Mouse (Mus musculus) right cerebral cortex, adult 2 months (tissue): ENCODE measurements around the gene Lyl1.
"Not testable (repeated sequence)": the region's sequence is repeated elsewhere in the genome, so short reads cannot be mapped to it uniquely, and the experiment has no call there.

Experiments
- DNase-seq, 2 experiments: peaks; one replicate each; pipeline ENCODE4 v3.0.0; 2021 to 2022; ENCODE audit warnings: low spot score in 2 of 2

The Lyl1 gene

GRCm38 (mm10) chr8:84668731-84669485, 32.3 kb upstream of the Lyl1 start:
- DNase-seq: no peak

GRCm38 (mm10) chr8:84670295-84671006, 30.8 kb upstream of the Lyl1 start:
- not testable (repeated sequence) for DNase-seq

- DNase-seq: no peak
Observed at GRCm38 (mm10) chr8:84677305-84677704, 24.0 kb upstream of the Lyl1 start.

- DNase-seq: no peak
Observed at GRCm38 (mm10) chr8:84681476-84681875, 19.8 kb upstream of the Lyl1 start.

- no peak for DNase-seq
Observed at GRCm38 (mm10) chr8:84682257-84682656, 19.0 kb upstream of the Lyl1 start.

DNA sequence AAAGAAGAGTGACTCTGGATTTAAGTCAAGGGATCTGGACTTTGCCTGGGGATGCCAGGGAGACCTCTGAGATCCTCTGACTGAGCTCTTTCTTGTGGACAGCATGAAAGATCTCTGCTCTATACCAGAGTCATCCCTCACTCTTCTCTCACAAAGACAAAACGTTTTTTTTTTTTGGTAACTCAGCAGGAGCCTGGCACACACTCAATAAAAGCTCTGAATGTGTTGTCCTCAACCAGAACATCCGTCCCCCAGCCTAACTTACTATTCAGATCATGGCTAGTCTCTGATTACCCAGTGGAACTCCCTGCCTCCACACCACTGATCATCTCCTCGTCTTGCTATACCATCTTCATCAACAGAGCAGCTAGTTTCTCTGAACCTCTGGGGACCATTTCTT, 16.7 kb upstream of the Lyl1 start:
- DNase-seq: no peak

DNA sequence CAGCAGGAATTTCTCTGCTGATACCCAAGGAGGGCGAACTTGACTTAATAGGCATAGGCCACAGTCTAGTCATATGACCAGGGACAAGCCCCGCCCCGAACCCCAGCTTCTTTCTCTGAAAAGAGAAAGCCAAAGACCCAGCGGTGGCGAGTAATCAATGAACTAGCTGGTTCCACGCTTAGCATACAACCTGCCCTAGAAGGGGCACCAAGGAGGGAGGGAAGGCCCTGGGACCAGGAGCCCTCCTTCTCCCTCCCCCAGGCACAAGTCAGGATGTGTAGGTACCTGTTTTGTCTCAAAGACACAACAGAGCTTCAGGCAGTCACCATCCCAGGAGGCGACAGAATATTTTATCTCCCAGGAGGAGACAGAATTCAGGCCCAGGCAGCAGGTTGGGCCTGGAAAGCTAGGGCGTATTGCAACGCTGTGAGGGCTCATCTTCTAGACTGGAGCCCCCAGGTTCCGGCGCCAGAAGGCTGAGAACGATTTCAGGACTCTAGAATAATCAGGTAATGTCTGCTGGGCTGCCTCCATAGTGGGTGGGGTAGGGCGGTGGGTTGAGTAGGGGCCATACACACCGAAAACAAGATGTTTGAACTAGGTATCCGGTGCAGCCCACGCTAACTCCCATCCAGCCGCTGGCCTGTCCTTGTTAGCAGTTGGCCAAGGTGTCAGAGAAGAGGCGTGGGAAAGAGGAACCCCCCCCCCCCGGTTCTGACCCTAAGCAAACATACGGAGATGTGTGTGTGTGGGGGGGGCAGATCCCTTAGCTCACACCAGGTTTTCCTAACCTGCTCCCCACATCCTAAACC, 14.9 kb upstream of the Lyl1 start, which contains the start of gene Trmt1:
Gene Trmt1, plus strand, starts transcription at position 117 of the 812 bp plus-strand sequence.
- no peak for DNase-seq

- DNase-seq: no peak
Observed at GRCm38 (mm10) chr8:84687003-84687704, 14.1 kb upstream of the Lyl1 start.

DNA sequence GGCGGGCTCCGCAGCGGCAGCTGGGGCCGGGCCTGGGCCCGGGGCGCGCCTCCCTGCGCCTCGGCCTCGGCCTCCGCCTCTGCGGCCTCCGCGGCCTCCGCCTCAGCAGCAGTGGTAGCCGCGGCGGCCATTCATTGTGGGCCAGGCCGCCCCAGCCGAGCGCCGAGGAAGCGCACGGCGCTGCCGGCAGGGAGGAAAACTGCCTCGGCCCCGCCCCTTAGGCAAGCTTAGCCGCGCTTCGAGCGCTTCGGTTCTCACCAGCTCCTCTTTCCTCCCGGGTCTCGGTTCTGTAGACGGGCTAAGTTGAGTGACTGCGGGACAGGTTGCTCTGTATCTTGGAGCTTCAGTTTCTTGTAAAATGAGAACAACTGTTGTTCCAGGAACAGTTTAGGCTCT, 13.6 kb upstream of the Lyl1 start, which contains the start of gene Nacc1:
Gene Nacc1, minus strand, starts transcription at position 158 of the 396 bp plus-strand sequence.
- DNase-seq: peak; percentile 80 to 87

DNA sequence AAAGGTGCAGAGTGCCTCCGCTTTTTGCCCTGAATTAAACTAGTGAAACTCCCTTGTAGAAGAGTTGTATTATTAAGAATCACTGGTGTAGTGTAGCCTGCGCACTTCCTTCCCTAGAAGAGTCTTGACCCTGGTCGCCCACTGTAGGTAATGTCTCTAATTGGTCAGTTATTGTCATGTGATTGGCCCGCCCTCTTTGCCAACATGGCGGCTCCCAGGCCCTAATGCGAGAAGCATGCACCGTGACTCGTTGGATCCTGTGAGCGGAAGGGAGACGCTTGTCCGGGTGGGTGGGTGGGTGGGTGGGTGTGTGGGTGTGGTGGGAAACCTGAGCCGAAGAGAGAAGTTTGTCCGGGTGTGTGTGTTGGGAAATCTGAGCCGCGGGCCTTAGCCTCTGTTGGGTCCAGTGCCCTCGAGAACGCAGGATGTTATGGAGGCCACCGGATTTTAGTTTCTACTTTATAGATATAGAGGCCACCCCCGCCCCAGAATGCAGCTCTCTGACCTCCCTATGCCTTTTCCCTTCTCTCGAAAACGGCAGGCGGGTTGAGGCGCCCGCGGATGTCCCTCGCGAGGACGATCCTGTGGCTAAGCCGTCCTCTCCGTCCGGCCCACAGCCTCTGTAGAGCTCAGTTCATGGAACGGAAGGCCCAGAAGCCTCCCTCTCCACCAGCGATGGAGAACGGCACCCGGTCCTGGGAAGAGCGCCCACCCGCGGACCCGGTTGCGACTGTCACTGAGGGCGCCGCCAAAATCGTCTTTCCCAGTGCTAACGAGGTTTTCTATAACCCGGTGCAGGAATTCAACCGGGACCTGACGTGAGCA, 12.0 kb upstream of the Lyl1 start:
- DNase-seq: peak; percentile 97

DNA sequence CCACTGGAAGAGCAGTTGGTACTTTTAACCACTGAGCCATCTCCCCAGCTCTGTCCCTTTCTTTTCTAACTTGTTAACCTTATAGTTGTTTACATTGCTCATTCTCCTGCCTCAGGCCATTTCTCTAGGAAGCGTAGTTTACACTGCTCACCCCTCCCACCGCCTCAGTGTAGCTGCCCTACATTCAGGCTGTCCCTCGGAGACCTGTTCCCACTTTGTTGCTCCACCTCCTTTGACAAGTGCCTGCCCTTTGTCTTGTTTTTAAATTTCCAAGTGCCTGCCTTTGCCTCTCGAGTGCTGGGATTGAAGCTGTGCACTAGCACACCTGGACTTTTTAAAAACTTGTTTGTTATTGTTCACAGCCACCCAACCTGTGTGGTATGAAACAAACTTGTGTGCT, 7.9 kb upstream of the Lyl1 start:
- no peak for DNase-seq

DNA sequence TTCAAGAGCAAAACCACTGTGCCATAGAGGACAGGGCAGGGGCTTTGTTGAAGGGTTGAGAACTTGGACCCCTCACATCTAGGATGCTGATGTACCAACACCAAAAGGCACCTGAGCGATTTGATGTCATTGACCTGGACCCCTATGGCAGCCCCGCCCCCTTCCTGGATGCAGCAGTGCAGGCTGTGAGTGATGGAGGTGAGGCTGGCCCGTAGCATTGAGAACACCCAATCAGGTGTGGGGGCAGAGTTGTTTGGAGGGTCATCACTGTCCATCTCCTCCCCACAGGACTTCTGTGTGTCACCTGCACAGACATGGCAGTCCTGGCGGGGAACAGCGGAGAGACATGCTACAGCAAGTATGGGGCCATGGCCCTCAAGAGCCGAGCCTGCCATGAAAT, 6.1 kb upstream of the Lyl1 start:
- no peak for DNase-seq

- no peak for DNase-seq
Observed at GRCm38 (mm10) chr8:84697166-84698130, 3.8 kb upstream of the Lyl1 start.

- no peak for DNase-seq
Observed at GRCm38 (mm10) chr8:84698288-84698687, 3.0 kb upstream of the Lyl1 start.

DNA sequence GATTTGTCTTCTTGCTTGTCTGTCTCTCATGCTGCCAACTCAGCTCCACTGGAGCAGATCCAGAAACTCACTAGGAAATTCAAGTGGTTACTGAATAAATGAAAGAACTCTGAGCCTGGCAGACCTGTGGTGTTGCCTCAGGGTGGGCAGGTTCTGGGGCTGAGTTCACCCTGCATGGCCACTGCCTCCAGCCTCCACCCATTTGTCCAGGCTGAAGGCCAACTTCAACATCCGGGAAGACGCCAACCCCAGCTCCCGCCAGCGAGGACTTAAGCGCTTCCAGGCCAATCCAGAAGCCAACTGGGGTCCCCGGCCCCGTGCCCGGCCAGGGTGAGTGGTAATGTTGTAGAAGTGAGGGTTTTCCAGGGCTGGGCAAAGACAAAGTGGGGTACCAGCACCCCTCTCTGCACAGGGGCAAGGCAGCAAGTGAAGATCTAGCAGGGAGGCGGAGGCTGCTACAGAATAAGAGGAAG, 2.3 kb upstream of the Lyl1 start:
- no peak for DNase-seq

DNA sequence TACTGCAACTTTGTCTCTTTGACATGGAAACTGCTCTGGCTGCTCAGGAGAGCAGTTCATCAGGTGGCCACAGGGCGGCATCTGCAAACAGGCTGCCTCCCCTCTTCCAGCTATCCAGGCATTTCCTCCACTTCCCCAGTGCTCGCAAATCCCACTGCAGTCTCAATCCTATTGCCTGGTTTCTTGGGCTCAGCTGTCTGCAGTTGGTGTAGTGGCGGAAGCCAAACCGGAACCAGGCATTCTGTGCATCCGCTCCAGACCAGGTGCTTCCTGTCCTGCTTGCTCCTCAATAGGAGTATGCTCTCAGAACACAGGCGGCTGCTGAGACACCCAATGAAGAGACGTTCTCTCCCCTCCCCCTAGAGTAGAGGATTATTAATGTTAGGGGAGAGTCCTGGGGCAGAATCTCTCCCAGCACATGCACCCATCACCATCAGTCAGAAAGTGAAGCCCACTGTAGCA, 1.4 kb upstream of the Lyl1 start:
- DNase-seq: peak in 1 of 2 experiments; percentile 64

DNA sequence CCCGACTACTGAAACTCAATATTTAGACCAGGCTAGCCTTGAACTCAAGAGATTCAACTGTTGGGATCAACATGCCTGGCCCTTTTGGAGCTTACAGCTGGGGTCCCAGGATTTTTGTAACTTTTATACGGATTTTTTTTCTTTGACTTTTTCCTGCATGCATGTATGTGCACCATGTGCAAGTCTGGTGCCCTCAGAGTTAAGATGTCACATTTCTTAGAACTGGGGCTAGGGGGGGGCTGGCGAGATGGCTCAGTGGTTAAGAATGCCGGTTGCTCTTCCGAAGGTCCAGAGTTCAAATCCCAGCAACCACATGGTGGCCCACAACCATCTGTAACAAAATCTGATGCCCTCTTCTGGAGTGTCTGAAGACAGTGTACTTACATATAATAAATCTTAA, 731 bp upstream of the Lyl1 start:
- no peak for DNase-seq

DNA sequence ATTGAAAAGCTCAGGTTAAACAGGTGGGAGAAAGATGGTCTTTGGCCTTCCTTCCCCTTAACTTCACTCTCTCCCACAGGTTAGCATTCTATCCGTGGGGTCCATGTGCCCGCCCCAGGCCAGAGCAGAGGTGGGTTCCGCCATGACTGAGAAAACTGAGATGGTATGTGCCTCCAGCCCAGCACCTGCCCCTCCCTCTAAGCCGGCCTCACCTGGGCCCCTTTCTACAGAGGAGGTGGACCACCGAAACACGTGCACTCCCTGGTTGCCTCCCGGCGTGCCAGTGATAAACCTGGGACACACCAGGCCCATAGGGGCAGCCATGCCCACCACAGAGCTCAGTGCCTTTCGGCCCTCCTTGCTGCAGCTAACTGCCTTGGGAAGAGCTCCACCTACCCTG, 1.3 kb downstream of the Lyl1 start:
- no peak for DNase-seq

DNA sequence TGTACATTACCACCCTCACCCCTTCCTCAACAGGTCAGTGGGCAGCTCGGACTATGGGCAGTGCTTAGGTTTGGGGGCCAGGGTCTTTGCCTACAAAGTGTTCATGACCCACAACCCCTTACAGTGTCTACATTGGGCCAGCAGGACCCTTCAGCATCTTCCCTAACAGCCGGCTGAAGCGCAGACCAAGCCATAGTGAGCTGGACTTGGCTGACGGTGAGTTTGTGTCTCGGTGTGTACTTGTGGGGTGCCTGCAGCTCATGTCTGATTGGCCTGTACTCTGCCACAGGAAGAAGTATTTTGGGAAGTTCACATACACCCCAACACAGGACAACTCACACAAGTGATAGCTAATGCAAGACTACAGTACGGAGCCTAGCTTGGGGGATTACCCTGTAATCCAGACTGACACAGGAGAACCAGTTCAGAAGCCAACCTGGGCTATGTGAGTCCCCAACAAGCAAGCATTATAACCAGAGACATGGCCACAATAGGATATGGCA, 1.8 kb downstream of the Lyl1 start:
- DNase-seq: no peak
